Mouse (Mus musculus) adrenal gland, postnatal 36 days (tissue): ENCODE results near the gene Sik3. TPM values are rescaled to one million over a fixed set of nuclear protein-coding genes. Genes with fewer than 3 reads are reported as not detected.

Experiments
- DNase-seq, 2 experiments: peaks; one replicate each; pipeline ENCODE4 v3.0.0; 2021; ENCODE audit warnings: mixed read lengths in 1 of 2
- total RNA-seq, 2 experiments: library from RNA; stranded (reverse); gene quantifications; 2 replicates each; pipeline ENCODE4 v1.2.3; 2021

Sik3 gene
- total RNA-seq, 2 experiments from 2014 or later: 55.1 to 60.0 TPM

DNA sequence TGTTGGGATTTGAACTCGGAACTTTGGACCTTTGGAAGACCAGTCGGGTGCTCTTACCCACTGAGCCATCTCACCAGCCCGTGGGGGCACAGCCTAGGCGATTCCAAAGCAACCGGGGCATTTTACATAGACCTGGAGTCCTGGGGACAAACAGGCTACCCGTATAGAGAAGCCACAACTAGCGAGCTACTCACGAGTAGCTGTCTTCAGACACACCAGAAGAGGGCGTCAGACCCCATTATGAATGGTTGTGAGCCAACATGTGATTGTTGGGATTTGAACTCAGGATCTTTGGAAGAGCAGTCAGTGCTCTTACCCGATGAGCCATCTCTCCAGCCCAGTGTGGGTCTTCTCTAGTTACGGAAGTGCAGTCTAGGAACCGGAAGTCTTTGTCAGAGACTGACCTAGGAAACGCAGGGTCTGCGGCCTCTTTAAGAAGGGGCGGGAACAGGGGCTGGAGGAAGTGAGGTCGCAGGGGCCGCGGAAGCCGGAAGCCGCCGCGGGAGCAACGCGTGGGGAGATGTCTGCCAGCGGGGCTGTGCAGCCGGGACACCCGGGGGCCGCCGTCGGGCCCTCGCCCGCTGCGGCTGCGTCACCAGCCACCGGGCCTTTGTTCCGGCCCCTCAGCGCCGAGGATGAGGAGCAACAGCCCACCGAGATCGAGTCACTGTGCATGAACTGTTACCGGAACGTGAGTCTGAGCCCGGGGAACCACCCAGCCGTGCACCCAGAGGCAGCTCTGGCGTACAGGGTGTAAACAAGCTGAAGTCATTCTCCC is 260.2 kb downstream of the Sik3 start, which contains the start of gene Zpr1:
TSS of gene Zpr1 (plus strand) at position 388 of the 778 bp plus-strand sequence.
- peak; percentile 92 to 94 for DNase-seq

Other genes starting within 250 kb of the Sik3 start
- 10 to 100 TPM; 11.6 to 12.2 TPM for gene Cep164, start 184.1 kb upstream of the Sik3 start, total RNA-seq
- 10 to 100 TPM; 24.3 to 32.0 TPM for gene Bace1, start 174.2 kb upstream of the Sik3 start, total RNA-seq
- gene Pcsk7, start 106.3 kb upstream of the Sik3 start, total RNA-seq: 10 to 100 TPM; 26.9 to 28.6 TPM
- 10 to 100 TPM; 42.5 to 46.6 TPM for gene Rnf214, start 105.9 kb upstream of the Sik3 start, total RNA-seq
- gene Tagln, start 76.8 kb upstream of the Sik3 start, total RNA-seq: 100 to 1,000 TPM in 1 of 2 experiments, 10 to 100 TPM in 1; 90.4 to 182 TPM
- 100 to 1,000 TPM; 161 to 261 TPM for gene Sidt2, start 57.6 kb upstream of the Sik3 start, total RNA-seq
- gene Pafah1b2, start 130 bp upstream of the Sik3 start, total RNA-seq: 100 to 1,000 TPM; 148 to 173 TPM
- gene Apoa1, start 215.8 kb downstream of the Sik3 start, total RNA-seq: 1 to 10 TPM in 1 of 2 experiments, under 1 TPM in 1; 0.36 to 6.4 TPM
- gene Apoc3, start 222.8 kb downstream of the Sik3 start, total RNA-seq: 10 to 100 TPM in 1 of 2 experiments, 1 to 10 TPM in 1; 6.8 to 12.5 TPM
- under 1 TPM in 1 of 2 experiments, not detected in 1; 0.17 TPM for gene Apoa4, start 227.9 kb downstream of the Sik3 start, total RNA-seq